Mouse (Mus musculus): Measurements from ENCODE around the gene Olfr1330.

DNA sequence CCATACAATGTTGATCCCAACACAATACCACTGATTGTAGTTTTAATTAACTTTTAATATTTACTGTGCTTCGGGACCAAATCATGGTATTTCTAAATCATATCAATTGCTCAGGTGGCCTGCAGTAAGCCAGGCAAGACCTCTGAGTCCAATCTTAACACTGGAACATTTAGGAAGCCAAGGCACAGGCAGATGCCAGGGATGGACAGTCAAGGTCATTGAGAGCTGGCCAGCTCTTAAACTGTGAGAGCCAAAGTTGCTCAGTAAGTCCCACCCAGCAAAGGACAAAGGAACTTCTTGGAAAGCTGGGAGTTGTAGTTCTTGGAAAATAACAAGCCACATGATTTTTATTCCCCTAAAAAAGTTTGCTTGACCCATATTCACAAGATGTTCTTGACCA is 26.6 kb upstream of the Olfr1330 start:
- TF ChIP-seq CTCF (IDR thresholded peaks at IDR 0.05; ENCODE audit: low read depth, low read length) = no peak
- no peak for TF ChIP-seq GATA1 (IDR thresholded peaks at IDR 0.05; ENCODE audit: borderline replicate concordance, low read length)
